Comparison of ENCODE assay signal across 23 mouse cellular contexts in the genomic region with DNA sequence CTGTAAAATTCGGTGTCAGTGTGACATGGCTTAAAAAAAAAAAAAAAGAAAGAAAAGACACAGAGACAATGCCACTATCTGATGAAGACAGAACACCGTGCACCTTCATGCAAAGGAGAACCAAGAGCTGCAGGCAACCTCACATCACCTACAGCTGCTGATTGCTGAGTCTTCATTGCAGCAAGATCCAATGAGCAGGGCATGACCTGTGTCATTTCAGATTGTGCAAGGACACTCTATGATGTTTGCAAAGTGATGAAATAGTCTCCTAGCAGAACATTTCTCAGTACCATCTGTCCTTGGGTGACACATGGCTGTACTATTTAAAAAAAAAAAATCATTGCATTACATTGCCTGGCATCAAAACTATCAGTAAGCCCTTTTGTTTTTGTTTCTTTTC. TPM values are rescaled to one million over a fixed set of nuclear protein-coding genes. Genes with fewer than 3 reads are reported as not detected.
A peak's percentile ranks its signal among the peaks of the same experiment; 100 is the strongest.
DNase-seq lines count a peak whose midpoint lies in the region; ATAC-seq and TF ChIP-seq lines count a peak whose summit lies in the region.
"Had no signal": no experiment of that assay in that cellular context is flagged by ENCODE, and none has a peak within 500 bp of the region (broad histone marks: within the 10 kb centered on the region; RNA-seq: fewer than 3 reads in every experiment).

No protein-coding gene starts in this region.

- TF ChIP-seq CTCF in MEL (IDR thresholded peaks at IDR 0.05 in 2 of 3, conservative IDR thresholded peaks at IDR 0.05 in 1 of 3; ENCODE audit: control insufficient read depth in 1 of 3, insufficient read depth in 1 of 3, low read depth in 2 of 3, low read length in 3 of 3, poor library complexity in 1 of 3, severe bottlenecking in 1 of 3) = no peak
- TF ChIP-seq CTCF in forebrain, postnatal 0 days (IDR thresholded peaks at IDR 0.05; ENCODE audit: low read depth) = no peak

- H3K27me3 ChIP-seq in MEL (ENCODE audit: control insufficient read depth in 1 of 2, insufficient read depth in 2 of 2, low read length in 2 of 2) = no peaks in the 10 kb centered on the region
- H3K27me3 ChIP-seq in liver, embryonic 15.5 days = no peaks in the 10 kb centered on the region
- no peaks in the 10 kb centered on the region for H3K27me3 ChIP-seq in forebrain, postnatal 0 days (ENCODE audit: insufficient read depth, low read length)
- H3K27me3 ChIP-seq: embryonic facial prominence, embryonic 13.5 days had no signal

- no peaks in the 10 kb centered on the region for H3K4me1 ChIP-seq in MEL (ENCODE audit: control insufficient read depth in 1 of 2, insufficient read depth in 2 of 2, low read length in 2 of 2)
- no peaks in the 10 kb centered on the region for H3K4me1 ChIP-seq in liver, embryonic 15.5 days (replicated peaks)
- no peaks in the 10 kb centered on the region for H3K4me1 ChIP-seq in forebrain, postnatal 0 days (ENCODE audit: insufficient read depth)
- H3K4me1 ChIP-seq: embryonic facial prominence, embryonic 13.5 days; forebrain, embryonic 10.5 days had no signal

- DNase-seq in adrenal gland, adult (ENCODE audit: inconsistent age in 2 of 2, low spot score in 1 of 2) = peak; percentile 23 to 85
- DNase-seq in adrenal gland, postnatal 25 days = no peak
- DNase-seq in MEL (ENCODE audit: low read depth, low spot score) = no peak
- no peak for DNase-seq in forebrain, postnatal 0 days
- DNase-seq in cerebellum, postnatal 10 days = no peak
- DNase-seq in left cerebral cortex, postnatal 14 days (ENCODE audit: low spot score in 2 of 2) = no peak
- DNase-seq: cerebellum, adult 11 months; heart, adult 2 months; spleen, adult 18-20 months; thymus, postnatal 14 days had no signal

- WGBS in liver, embryonic 15.5 days (ENCODE audit: insufficient replicate concordance) = 24% methylated on average over 2 of the region's 2 CpGs
- whole genome bisulfite sequencing in forebrain, postnatal 0 days = 85% methylated on average over 2 of the region's 2 CpGs

- H3K27ac ChIP-seq in MEL (ENCODE audit: control insufficient read depth, low read depth, low read length) = no peak overlapping the region
- H3K27ac ChIP-seq in liver, embryonic 15.5 days (replicated peaks) = no peak overlapping the region
- no peak overlapping the region for H3K27ac ChIP-seq in forebrain, postnatal 0 days (ENCODE audit: low read depth, low read length)
- H3K27ac ChIP-seq: embryonic facial prominence, embryonic 13.5 days; forebrain, embryonic 10.5 days; heart, adult 2 months; hindbrain, embryonic 14.5 days; stomach, postnatal 0 days had no signal

- intact Hi-C loops in left cerebral cortex, postnatal 14 days (cut with DNase I) = no loop called here

- H3K36me3 ChIP-seq in MEL (ENCODE audit: control insufficient read depth in 1 of 2, insufficient read depth in 2 of 2, low read length in 2 of 2) = no peaks in the 10 kb centered on the region
- no peaks in the 10 kb centered on the region for H3K36me3 ChIP-seq in liver, embryonic 15.5 days (replicated peaks)
- H3K36me3 ChIP-seq in forebrain, postnatal 0 days (ENCODE audit: insufficient read depth) = no peaks in the 10 kb centered on the region
- H3K36me3 ChIP-seq: embryonic facial prominence, embryonic 13.5 days; forebrain, embryonic 10.5 days had no signal

- no peak for TF ChIP-seq EP300 in MEL (IDR thresholded peaks at IDR 0.05; ENCODE audit: low read depth in 1 of 2, low read length in 2 of 2)

- no peak overlapping the region for H3K4me2 ChIP-seq in liver, embryonic 15.5 days
- H3K4me2 ChIP-seq in forebrain, postnatal 0 days (ENCODE audit: low read depth) = no peak overlapping the region
- H3K4me2 ChIP-seq: embryonic facial prominence, embryonic 13.5 days; hindbrain, embryonic 14.5 days; midbrain, embryonic 11.5 days had no signal

- no peak for TF ChIP-seq POLR2A in MEL (IDR thresholded peaks at IDR 0.05; ENCODE audit: control insufficient read depth in 1 of 2, insufficient read depth in 1 of 2, low read depth in 1 of 2, low read length in 2 of 2, poor library complexity in 1 of 2)

- no peak overlapping the region for H3K4me3 ChIP-seq in MEL (ENCODE audit: control insufficient read depth in 1 of 2, insufficient read depth in 1 of 2, low read depth in 2 of 2, low read length in 2 of 2)
- no peak overlapping the region for H3K4me3 ChIP-seq in liver, embryonic 15.5 days (replicated peaks)
- no peak overlapping the region for H3K4me3 ChIP-seq in forebrain, postnatal 0 days (ENCODE audit: low read depth, low read length)
- H3K4me3 ChIP-seq: embryonic facial prominence, embryonic 13.5 days; forebrain, embryonic 10.5 days; heart, adult 2 months; myocyte had no signal

- no peaks in the 10 kb centered on the region for H3K79me2 ChIP-seq in MEL (ENCODE audit: control insufficient read depth, insufficient read depth, low read length, poor library complexity)

- no peak for TF ChIP-seq RAD21 in MEL (IDR thresholded peaks at IDR 0.05; ENCODE audit: low read depth, low read length)

- H3K9me3 ChIP-seq in MEL (replicated peaks; ENCODE audit: insufficient read depth, low read length) = no peaks in the 10 kb centered on the region
- no peaks in the 10 kb centered on the region for H3K9me3 ChIP-seq in liver, embryonic 15.5 days (replicated peaks)
- no peaks in the 10 kb centered on the region for H3K9me3 ChIP-seq in forebrain, postnatal 0 days (ENCODE audit: low read length)
- H3K9me3 ChIP-seq: embryonic facial prominence, embryonic 13.5 days had no signal

- ATAC-seq in common myeloid progenitor, adult 5-6 weeks (replicated peaks; ENCODE audit: low read depth, poor library complexity, severe bottlenecking) = peak; percentile 29
- peak; percentile 58 for ATAC-seq in liver, embryonic 15.5 days (ENCODE audit: insufficient read depth)
- ATAC-seq in forebrain, postnatal 0 days = no peak
- ATAC-seq: intestine, embryonic 16.5 days had no signal

- no peak overlapping the region for H3K9ac ChIP-seq in MEL (ENCODE audit: control insufficient read depth, low read depth, low read length, poor library complexity, severe bottlenecking)
- H3K9ac ChIP-seq in liver, embryonic 15.5 days = no peak overlapping the region
- no peak overlapping the region for H3K9ac ChIP-seq in forebrain, postnatal 0 days
- H3K9ac ChIP-seq: embryonic facial prominence, embryonic 13.5 days; hindbrain, embryonic 14.5 days had no signal

TF ChIP-seq in MEL, 35 proteins besides CTCF, POLR2A, EP300 and RAD21:
- no peak for TF ChIP-seq NRF1 (IDR thresholded peaks at IDR 0.05; ENCODE audit: insufficient read depth, low read depth, low read length, poor library complexity, severe bottlenecking)
- TF ChIP-seq NELFE (IDR thresholded peaks at IDR 0.05; ENCODE audit: low read depth, low read length) = no peak
- TF ChIP-seq JUND (IDR thresholded peaks at IDR 0.05; ENCODE audit: low read depth, low read length) = no peak
- TF ChIP-seq ZNF384 (IDR thresholded peaks at IDR 0.05; ENCODE audit: low read depth, low read length) = peak; percentile 15; the same call in 1 of the 2 replicates
- no peak for TF ChIP-seq RCOR1 (IDR thresholded peaks at IDR 0.05; ENCODE audit: low read depth, low read length)
- no peak for TF ChIP-seq SIN3A (IDR thresholded peaks at IDR 0.05; ENCODE audit: low read length)
- TF ChIP-seq TBP (IDR thresholded peaks at IDR 0.05; ENCODE audit: low read depth, low read length) = no peak
- TF ChIP-seq KAT2A (conservative IDR thresholded peaks at IDR 0.05; ENCODE audit: low read depth, low read length) = no peak

RNA-seq across cellular contexts. Expression of a gene that starts 5.2 kb away (rescaled TPM):
- total RNA-seq in adrenal gland, postnatal 25 days (2021) = not detected in 2 replicates
- not detected in 2 replicates for total RNA-seq in MEL (2012; rRNA removed)
- polyA plus RNA-seq in MEL (2012; ENCODE audit: insufficient read depth in 1 of 2, insufficient read length in 2 of 2, low read depth in 1 of 2, low replicate concordance in 2 of 2, missing spikeins in 1 of 2) = not detected
- total RNA-seq in common myeloid progenitor, adult 5-6 weeks (2017) = not detected in 2 replicates
- polyA plus RNA-seq in liver, embryonic 15.5 days (2015; fragmentation: Nextera tagmentation; extraction: Ambion mirVana) = 0.01 and 0.02 TPM in 2 replicates
- not detected in 2 replicates for total RNA-seq in forebrain, postnatal 0 days (2014; rRNA removed)
- polyA plus RNA-seq in forebrain, postnatal 0 days (2015; fragmentation: Nextera tagmentation; extraction: Ambion mirVana) = 0.04 and 0.06 TPM in 2 replicates
- total RNA-seq in left cerebral cortex, postnatal 14 days (2021) = under 1 TPM; 0.38 to 0.46 TPM
- total RNA-seq: heart, adult 2 months had no signal
- polyA plus RNA-seq: embryonic facial prominence, embryonic 13.5 days; forebrain, embryonic 10.5 days; heart, adult 2 months; heart, postnatal 0 days; hindbrain, embryonic 14.5 days; kidney, embryonic 16.5 days; limb, embryonic 11.5 days; lung, embryonic 16.5 days; myocyte; stomach, postnatal 0 days had no signal

Comparison
In these comparisons a context has a peak if more than half of its experiments do, and no peak if none do; other contexts are left out.
1. DNase-seq: peak in adrenal gland, adult (2 of 2); none in adrenal gland, postnatal 25 days (single experiment), MEL (single experiment), forebrain, postnatal 0 days (single experiment), cerebellum, postnatal 10 days (0 of 2) and left cerebral cortex, postnatal 14 days (0 of 2).